Mouse (Mus musculus): ENCODE data around the gene Dock10.

DNA sequence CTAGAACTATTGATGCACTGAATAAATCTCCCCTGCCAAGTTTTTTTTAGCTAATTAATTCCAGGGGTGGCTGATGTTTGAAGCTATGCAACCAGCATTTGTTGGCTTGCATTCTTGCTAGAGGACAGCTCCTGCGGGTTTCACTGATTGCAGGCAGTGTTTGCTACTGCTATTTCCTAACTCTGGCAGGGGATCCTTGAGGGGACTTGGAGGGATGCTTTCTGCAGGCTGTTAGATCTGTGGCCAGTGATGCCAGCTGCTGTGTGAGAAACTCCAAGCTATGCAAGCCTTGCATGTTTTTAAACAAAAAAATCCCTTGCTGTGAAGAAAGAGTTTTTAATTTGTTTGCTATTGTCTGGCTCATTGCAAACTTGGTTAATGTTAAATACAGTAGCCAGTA lies 238.4 kb downstream of the Dock10 start:
- no peak for TF ChIP-seq EP300 (IDR thresholded peaks at IDR 0.05; ENCODE audit: low read depth)
- TF ChIP-seq CTCF (IDR thresholded peaks at IDR 0.05; ENCODE audit: low read depth), result no peak
